Mouse (Mus musculus) midbrain, embryonic 12.5 days (tissue): ENCODE results near the gene Cacng1. TPM values are rescaled to one million over a fixed set of nuclear protein-coding genes. Genes with fewer than 3 reads are reported as not detected.
A peak's percentile ranks its signal among the peaks of the same experiment; 100 is the strongest.

Experiments
- ATAC-seq: fragments of 200-750 bp; cut with Nextera tagmentation; 2 replicates; pipeline ENCODE4 v1.8.0; 2017; ENCODE audit warnings: low read depth, moderate TSS enrichment, moderate library complexity; ENCODE audit not compliant: low FRiP score
- H3K27ac ChIP-seq: fragments of 300-500 bp; sonication (generic); replicated peaks from 2 replicates; pipeline ENCODE4 v1.5.1; 2016; ENCODE audit warnings: mild to moderate bottlenecking
- H3K27me3 ChIP-seq: fragments of 300-500 bp; sonication (generic); 2 replicates; pipeline ENCODE4 v1.6.1; 2016; ENCODE audit warnings: mild to moderate bottlenecking
- H3K36me3 ChIP-seq: fragments of 300-500 bp; sonication (generic); 2 replicates; pipeline ENCODE4 v1.6.1; 2016
- H3K4me1 ChIP-seq: fragments of 300-500 bp; sonication (generic); 2 replicates; pipeline ENCODE4 v1.6.1; 2016
- H3K4me2 ChIP-seq: fragments of 300-500 bp; sonication (generic); replicated peaks from 2 replicates; pipeline ENCODE4 v1.6.1; 2016; ENCODE audit warnings: mild to moderate bottlenecking, moderate library complexity
- H3K4me3 ChIP-seq: fragments of 300-500 bp; sonication (generic); 2 replicates; pipeline ENCODE4 v1.5.1; 2016; ENCODE audit warnings: mild to moderate bottlenecking
- H3K9ac ChIP-seq: fragments of 300-500 bp; sonication (generic); replicated peaks from 2 replicates; pipeline ENCODE4 v1.6.1; 2016; ENCODE audit warnings: mild to moderate bottlenecking, moderate library complexity
- H3K9me3 ChIP-seq: fragments of 300-500 bp; sonication (generic); 2 replicates; pipeline ENCODE4 v1.6.1; 2016; ENCODE audit warnings: mild to moderate bottlenecking
- WGBS: fragments of 180-500 bp; shearing (Covaris S2); methylation state at CpG from one replicate; pipeline ENCODE4 v1.1.7; 2016; 5-methylcytosine and 5-hydroxymethylcytosine counted together
- polyA plus RNA-seq: library from polyadenylated mRNA; unstranded; fragments of >200 nt; fragmentation: Nextera tagmentation; extraction: Ambion mirVana; gene quantifications from 2 replicates; pipeline ENCODE4 v1.2.1, GENCODE M21; 2016

The Cacng1 gene
- polyA plus RNA-seq, 1 experiment from 2014 or later, result 0.19 TPM

DNA sequence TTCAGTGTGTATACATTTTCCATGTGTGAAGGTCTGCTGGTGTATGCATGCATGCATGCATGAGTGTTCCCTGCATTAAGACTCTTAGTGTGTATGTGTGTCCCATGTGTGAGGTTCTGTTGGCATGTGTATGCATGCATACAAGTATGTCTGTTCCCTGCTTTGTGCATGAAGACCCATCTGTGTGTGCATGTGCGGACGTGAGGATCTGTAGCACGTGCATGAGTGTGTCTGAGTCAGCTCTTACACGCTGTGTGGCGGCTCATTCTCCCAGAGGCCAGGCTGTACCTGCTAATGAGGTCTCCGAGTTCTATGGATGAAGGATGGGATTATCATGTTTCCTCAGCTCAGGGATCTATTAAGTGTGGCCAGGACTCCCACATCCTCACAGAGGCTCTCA is 11.3 kb downstream of the Cacng1 start:
- ATAC-seq, result no peak
- 74% methylated on average over 6 of the region's 6 CpGs for WGBS
- Histone ChIP-seq H3K9ac (no peak overlapping the region), H3K36me3 (no peaks in the 10 kb centered on the region), H3K4me3 (no peak overlapping the region), H3K27me3 (peaks cover 55% of the 10 kb centered on the region), H3K9me3 (no peaks in the 10 kb centered on the region), H3K4me1 (peaks cover 33% of the 10 kb centered on the region), H3K27ac (no peak overlapping the region), H3K4me2 (no peak overlapping the region)

- ATAC-seq, result no peak
- 40% methylated on average over 27 of the region's 27 CpGs for WGBS
- no peak overlapping the region for H3K4me2 ChIP-seq
- no peaks in the 10 kb centered on the region for H3K9me3 ChIP-seq
- H3K27me3 ChIP-seq, result peaks cover 47% of the 10 kb centered on the region
- H3K36me3 ChIP-seq, result no peaks in the 10 kb centered on the region
- no peak overlapping the region for H3K27ac ChIP-seq
- no peak overlapping the region for H3K4me3 ChIP-seq
- H3K9ac ChIP-seq, result no peak overlapping the region
- peaks cover 31% of the 10 kb centered on the region for H3K4me1 ChIP-seq
Measured at GRCm38 (mm10) chr11:107703272-107704134, 12.8 kb downstream of the Cacng1 start.

DNA sequence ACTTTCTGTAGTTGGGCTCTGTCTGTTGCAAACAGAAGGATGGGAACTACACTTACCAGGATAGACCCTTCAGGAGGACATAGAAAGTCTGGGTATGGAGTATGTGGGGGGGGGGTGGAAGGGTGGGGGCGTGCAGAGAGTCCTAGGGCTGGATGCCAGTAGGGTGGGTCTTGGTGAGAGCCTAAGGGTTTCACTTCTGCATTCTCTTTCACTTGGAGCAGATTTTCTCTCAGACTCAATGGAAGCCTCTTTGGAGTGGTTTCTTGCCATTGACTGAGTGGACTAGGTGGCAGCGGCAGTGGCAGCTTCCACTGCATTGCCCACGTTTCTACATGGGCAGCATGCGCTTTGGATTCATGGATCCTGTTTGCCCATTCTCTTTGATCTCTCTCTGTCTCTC is 16.4 kb downstream of the Cacng1 start:
- no peak overlapping the region for H3K9ac ChIP-seq
- 91% methylated on average over 4 of the region's 4 CpGs for WGBS
- H3K36me3 ChIP-seq, result no peaks in the 10 kb centered on the region

GRCm38 (mm10) chr11:107693338-107693737 is 23.0 kb downstream of the Cacng1 start:
- Histone ChIP-seq H3K27ac (no peak overlapping the region), H3K4me2 (no peak overlapping the region), H3K9ac (no peak overlapping the region), H3K4me3 (no peak overlapping the region), H3K27me3 (no peaks in the 10 kb centered on the region), H3K4me1 (no peaks in the 10 kb centered on the region), H3K9me3 (no peaks in the 10 kb centered on the region), H3K36me3 (peaks cover 2% of the 10 kb centered on the region)
- no peak for ATAC-seq
- 83% methylated on average over 6 of the region's 6 CpGs for WGBS

More for the DNA sequence above, 16.4 kb downstream of the Cacng1 start:
- no peak overlapping the region for H3K4me2 ChIP-seq
- H3K27ac ChIP-seq, result no peak overlapping the region
- H3K9me3 ChIP-seq, result no peaks in the 10 kb centered on the region
- no peak overlapping the region for H3K4me3 ChIP-seq
- ATAC-seq, result no peak
- peaks cover 26% of the 10 kb centered on the region for H3K27me3 ChIP-seq
- H3K4me1 ChIP-seq, result peaks cover 14% of the 10 kb centered on the region; the same call in 1 of the 2 replicates

- H3K4me1 ChIP-seq, result no peaks in the 10 kb centered on the region
- H3K27ac ChIP-seq, result no peak overlapping the region
- no peaks in the 10 kb centered on the region for H3K27me3 ChIP-seq
- WGBS, result 74% methylated on average over 8 of the region's 8 CpGs
- no peak overlapping the region for H3K4me3 ChIP-seq
- H3K9me3 ChIP-seq, result no peaks in the 10 kb centered on the region
- no peak overlapping the region for H3K9ac ChIP-seq
- H3K36me3 ChIP-seq, result peaks cover 6% of the 10 kb centered on the region
- ATAC-seq, result no peak
- no peak overlapping the region for H3K4me2 ChIP-seq
Measured at GRCm38 (mm10) chr11:107691569-107691968, 24.8 kb downstream of the Cacng1 start.

GRCm38 (mm10) chr11:107688480-107688879 is 27.8 kb downstream of the Cacng1 start:
- peaks cover 22% of the 10 kb centered on the region for H3K36me3 ChIP-seq
- no peaks in the 10 kb centered on the region for H3K27me3 ChIP-seq
- WGBS, result 99% methylated on average over 10 of the region's 10 CpGs
- no peak overlapping the region for H3K9ac ChIP-seq
- H3K4me2 ChIP-seq, result no peak overlapping the region
- H3K27ac ChIP-seq, result no peak overlapping the region
- H3K4me3 ChIP-seq, result no peak overlapping the region
- ATAC-seq, result no peak
- peaks cover 10% of the 10 kb centered on the region for H3K4me1 ChIP-seq
- H3K9me3 ChIP-seq, result no peaks in the 10 kb centered on the region

DNA sequence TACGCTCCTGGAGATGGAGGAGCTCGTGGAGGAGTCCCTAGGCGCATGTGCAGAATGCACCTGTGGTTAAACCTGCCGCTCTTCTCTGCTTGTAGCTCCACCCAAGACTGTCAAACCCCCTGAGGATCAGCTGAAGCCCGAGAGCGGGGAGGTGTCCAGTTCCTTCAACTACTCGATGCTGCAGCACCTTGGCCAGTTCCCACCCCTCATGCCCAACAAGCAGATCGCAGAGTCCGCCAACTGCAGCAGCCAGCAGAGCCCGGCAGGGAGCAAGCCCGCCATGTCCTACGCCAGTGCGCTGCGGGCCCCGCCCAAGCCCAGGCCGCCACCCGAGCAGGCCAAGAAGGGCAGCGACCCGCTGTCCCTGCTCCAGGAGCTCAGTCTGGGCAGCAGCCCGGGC is 30.0 kb downstream of the Cacng1 start:
- no peaks in the 10 kb centered on the region for H3K27me3 ChIP-seq
- H3K4me2 ChIP-seq, result no peak overlapping the region
- 92% methylated on average over 20 of the region's 20 CpGs for WGBS
- H3K4me1 ChIP-seq, result peaks cover 27% of the 10 kb centered on the region
- H3K9ac ChIP-seq, result no peak overlapping the region
- peaks cover 22% of the 10 kb centered on the region for H3K36me3 ChIP-seq
- H3K27ac ChIP-seq, result no peak overlapping the region
- no peaks in the 10 kb centered on the region for H3K9me3 ChIP-seq
- no peak for ATAC-seq
- H3K4me3 ChIP-seq, result no peak overlapping the region

- Histone ChIP-seq H3K4me3 (no peak overlapping the region), H3K9me3 (no peaks in the 10 kb centered on the region), H3K9ac (no peak overlapping the region), H3K36me3 (peaks cover 22% of the 10 kb centered on the region), H3K4me2 (no peak overlapping the region), H3K27me3 (no peaks in the 10 kb centered on the region), H3K4me1 (peaks cover 27% of the 10 kb centered on the region), H3K27ac (peak overlapping the region; percentile 60; the same call in 1 of the 2 replicates)
- WGBS, result 55% methylated on average over 19 of the region's 19 CpGs
- peak; percentile 52; the same call in 1 of the 2 replicates for ATAC-seq
Measured at GRCm38 (mm10) chr11:107683544-107684465, 32.5 kb downstream of the Cacng1 start.

DNA sequence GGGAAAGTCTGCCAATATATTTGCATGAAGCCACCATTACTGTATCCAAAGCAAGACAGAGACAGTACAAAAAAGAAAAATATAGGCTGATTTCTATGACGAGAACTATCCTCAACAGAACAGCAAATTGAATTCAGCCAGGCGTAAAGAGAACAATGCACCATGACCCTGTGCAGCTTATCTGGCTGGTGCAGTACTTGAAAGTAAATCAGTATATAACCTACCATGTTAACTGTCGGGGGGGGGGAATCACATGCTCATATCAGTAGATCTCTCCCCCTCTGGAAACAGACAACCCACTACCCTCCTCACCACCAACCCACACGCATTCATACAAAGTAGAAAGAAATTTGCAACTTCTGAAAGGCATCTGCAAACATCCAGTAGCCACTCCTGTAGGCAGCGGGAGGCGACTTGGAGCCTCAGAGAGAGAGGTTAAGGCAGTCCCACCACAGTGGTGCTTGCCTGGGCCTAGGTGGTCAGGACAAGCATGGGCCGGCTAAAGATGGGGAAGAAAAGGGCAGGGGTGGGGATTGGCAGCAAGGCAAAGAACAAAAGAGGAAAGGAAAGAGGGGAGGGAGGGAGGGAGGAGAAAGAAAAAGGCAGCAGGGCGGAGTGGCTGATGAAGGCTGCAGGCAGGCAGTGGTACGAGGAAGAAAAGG is 33.5 kb downstream of the Cacng1 start:
- ATAC-seq, result peak; percentile 63; the same call in 1 of the 2 replicates
- peak overlapping the region; percentile 60 for H3K27ac ChIP-seq
- no peak overlapping the region for H3K4me3 ChIP-seq
- peaks cover 17% of the 10 kb centered on the region for H3K36me3 ChIP-seq
- H3K27me3 ChIP-seq, result no peaks in the 10 kb centered on the region
- no peak overlapping the region for H3K4me2 ChIP-seq
- H3K9me3 ChIP-seq, result no peaks in the 10 kb centered on the region
- peaks cover 27% of the 10 kb centered on the region for H3K4me1 ChIP-seq
- whole genome bisulfite sequencing, result 28% methylated on average over 9 of the region's 9 CpGs
- peak overlapping the region; percentile 21; the same call in 1 of the 2 replicates for H3K9ac ChIP-seq

DNA sequence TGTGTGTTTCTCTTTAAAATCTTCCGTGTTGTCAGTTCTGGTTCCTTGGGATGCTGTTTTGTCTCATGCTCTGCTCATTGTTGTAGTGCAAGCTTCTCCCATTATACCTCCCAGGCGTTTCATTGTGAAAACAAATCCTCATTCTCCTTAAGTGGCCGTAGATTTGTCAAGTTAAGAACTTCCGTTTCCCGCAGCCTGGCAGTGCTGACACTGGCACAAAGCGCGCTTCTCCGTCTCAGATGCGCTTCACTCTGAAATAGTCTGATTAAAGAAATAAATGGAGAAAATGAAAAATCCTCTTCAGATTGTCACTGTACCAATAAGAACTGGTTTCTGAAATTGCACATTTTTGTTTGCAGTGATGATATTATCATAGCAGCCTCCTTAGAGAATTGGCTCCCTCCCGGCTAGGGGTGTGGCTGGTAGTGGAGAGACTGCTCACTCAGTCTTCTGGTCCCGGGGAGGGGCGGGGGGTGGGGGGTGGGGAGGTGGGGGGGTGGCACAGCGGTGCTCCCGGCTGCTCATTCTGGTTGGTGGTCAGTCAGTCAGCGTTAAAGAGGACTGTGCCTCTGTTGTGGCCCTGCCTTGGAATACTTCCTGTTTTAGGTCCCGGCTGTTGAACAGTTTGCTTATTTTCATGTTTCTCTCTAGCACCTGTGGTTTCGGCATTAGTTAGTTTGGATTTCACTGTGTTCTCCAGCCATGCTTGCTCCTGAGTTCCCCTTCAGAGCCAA is 39.9 kb downstream of the Cacng1 start:
- H3K27me3 ChIP-seq, result no peaks in the 10 kb centered on the region
- H3K4me1 ChIP-seq, result peaks cover 12% of the 10 kb centered on the region
- WGBS, result 43% methylated on average over 17 of the region's 17 CpGs
- no peak overlapping the region for H3K4me3 ChIP-seq
- no peaks in the 10 kb centered on the region for H3K9me3 ChIP-seq
- H3K9ac ChIP-seq, result no peak overlapping the region
- H3K27ac ChIP-seq, result peak overlapping the region; percentile 30; the same call in 1 of the 2 replicates
- ATAC-seq, result no peak
- H3K4me2 ChIP-seq, result peak overlapping the region; percentile 19; the same call in 1 of the 2 replicates
- peaks cover 24% of the 10 kb centered on the region for H3K36me3 ChIP-seq

DNA sequence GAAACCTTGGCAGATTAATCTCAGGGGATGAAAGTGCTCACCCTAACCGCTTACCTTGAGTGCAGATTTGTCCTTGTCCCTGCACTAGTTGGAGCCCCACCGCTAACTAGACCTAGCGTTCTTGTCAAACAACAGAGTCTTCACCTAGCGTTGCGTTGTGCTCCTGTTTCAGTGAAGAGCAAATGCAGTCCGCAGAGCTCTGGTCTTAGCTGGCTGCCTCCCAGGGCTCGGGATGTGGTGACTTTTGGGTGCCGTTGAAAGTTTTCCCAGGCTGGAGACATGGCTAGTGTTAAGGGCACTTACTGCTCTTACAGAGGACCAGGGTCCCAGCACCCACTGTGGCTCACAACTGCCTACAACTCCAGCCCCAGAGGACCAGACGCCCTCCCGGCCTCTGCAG is 41.1 kb downstream of the Cacng1 start:
- no peak for ATAC-seq
- peaks cover 35% of the 10 kb centered on the region for H3K36me3 ChIP-seq
- no peak overlapping the region for H3K4me3 ChIP-seq
- no peak overlapping the region for H3K4me2 ChIP-seq
- H3K27ac ChIP-seq, result no peak overlapping the region
- no peak overlapping the region for H3K9ac ChIP-seq
- no peaks in the 10 kb centered on the region for H3K27me3 ChIP-seq
- no peaks in the 10 kb centered on the region for H3K9me3 ChIP-seq
- H3K4me1 ChIP-seq, result peaks cover 12% of the 10 kb centered on the region
- WGBS, result 88% methylated on average over 10 of the region's 10 CpGs
